18 mouse cellular contexts compared by ENCODE assay signal in genomic region chr3:114697946-114698345, GRCm38 (mm10).
A peak's percentile ranks its signal among the peaks of the same experiment; 100 is the strongest.
DNase-seq lines count a peak whose midpoint lies in the region; ATAC-seq and TF ChIP-seq lines count a peak whose summit lies in the region.
"Had no signal": no experiment of that assay in that cellular context is flagged by ENCODE, and none has a peak within 500 bp of the region (broad histone marks: within the 10 kb centered on the region; RNA-seq: fewer than 3 reads in every experiment).

No protein-coding gene starts in this region.

- no peak overlapping the region for H3K4me2 ChIP-seq in hindbrain, embryonic 15.5 days
- no peak overlapping the region for H3K4me2 ChIP-seq in hindbrain, embryonic 11.5 days (replicated peaks; ENCODE audit: low read depth, low read length)
- H3K4me2 ChIP-seq in forebrain, embryonic 12.5 days = no peak overlapping the region
- no peak overlapping the region for H3K4me2 ChIP-seq in midbrain, postnatal 0 days (ENCODE audit: low read depth, low read length, poor library complexity, severe bottlenecking)
- H3K4me2 ChIP-seq: limb, embryonic 12.5 days; liver, embryonic 13.5 days; lung, embryonic 15.5 days had no signal

- no peak for TF ChIP-seq CTCF in midbrain, postnatal 0 days (IDR thresholded peaks at IDR 0.05)

- H3K36me3 ChIP-seq in hindbrain, embryonic 15.5 days = no peaks in the 10 kb centered on the region
- no peaks in the 10 kb centered on the region for H3K36me3 ChIP-seq in hindbrain, embryonic 11.5 days (ENCODE audit: control insufficient read depth, insufficient read depth, low read length)
- H3K36me3 ChIP-seq in forebrain, embryonic 12.5 days (replicated peaks) = no peaks in the 10 kb centered on the region
- H3K36me3 ChIP-seq in midbrain, postnatal 0 days (ENCODE audit: insufficient read depth, low read length) = no peaks in the 10 kb centered on the region
- H3K36me3 ChIP-seq: G1E; limb, embryonic 12.5 days; liver, embryonic 13.5 days; lung, embryonic 15.5 days had no signal

- DNase-seq in cerebellum, adult 9-10 months = peak; percentile 3
- DNase-seq in cerebellum, adult 8-10 months = no peak
- DNase-seq in hindbrain, embryonic 11.5 days (ENCODE audit: low spot score) = no peak
- peak; percentile 61 for DNase-seq in midbrain, postnatal 0 days (ENCODE audit: low spot score)
- no peak for DNase-seq in layer of hippocampus, adult 11-12 months (ENCODE audit: low spot score)
- no peak for DNase-seq in adipocyte (ENCODE audit: low spot score)
- DNase-seq: kidney, adult 11 months; kidney, postnatal 14 days; liver, embryonic 13.5 days; thymus, postnatal 4 days had no signal

- WGBS in hindbrain, embryonic 15.5 days = 53% methylated on average over 2 of the region's 2 CpGs
- 89% methylated on average over 2 of the region's 2 CpGs for WGBS in hindbrain, embryonic 11.5 days
- WGBS in forebrain, embryonic 12.5 days = 48% methylated on average over 2 of the region's 2 CpGs
- 62% methylated on average over 2 of the region's 2 CpGs for WGBS in midbrain, postnatal 0 days

- H3K4me3 ChIP-seq in hindbrain, embryonic 15.5 days = no peak overlapping the region
- no peak overlapping the region for H3K4me3 ChIP-seq in hindbrain, embryonic 11.5 days (ENCODE audit: low read depth, low read length)
- no peak overlapping the region for H3K4me3 ChIP-seq in forebrain, embryonic 12.5 days (replicated peaks)
- H3K4me3 ChIP-seq in midbrain, postnatal 0 days (ENCODE audit: low read depth, low read length) = no peak overlapping the region
- H3K4me3 ChIP-seq: erythroblast, embryonic 14.5 days; left cerebral cortex, adult 2 months; limb, embryonic 12.5 days; liver, embryonic 13.5 days; lung, embryonic 15.5 days had no signal

- no peak overlapping the region for H3K27ac ChIP-seq in hindbrain, embryonic 15.5 days (replicated peaks)
- no peak overlapping the region for H3K27ac ChIP-seq in hindbrain, embryonic 11.5 days (ENCODE audit: low read depth, low read length)
- no peak overlapping the region for H3K27ac ChIP-seq in forebrain, embryonic 12.5 days
- H3K27ac ChIP-seq in midbrain, postnatal 0 days (ENCODE audit: low read depth, low read length) = no peak overlapping the region
- H3K27ac ChIP-seq: left cerebral cortex, adult 2 months; limb, embryonic 12.5 days; liver, embryonic 13.5 days; lung, embryonic 15.5 days had no signal

- H3K27me3 ChIP-seq in hindbrain, embryonic 15.5 days = no peaks in the 10 kb centered on the region
- H3K27me3 ChIP-seq in hindbrain, embryonic 11.5 days (ENCODE audit: control insufficient read depth, insufficient read depth, low read length) = no peaks in the 10 kb centered on the region
- no peaks in the 10 kb centered on the region for H3K27me3 ChIP-seq in forebrain, embryonic 12.5 days
- no peaks in the 10 kb centered on the region for H3K27me3 ChIP-seq in midbrain, postnatal 0 days (ENCODE audit: insufficient read depth, low read length)
- H3K27me3 ChIP-seq: limb, embryonic 12.5 days; liver, embryonic 13.5 days; lung, embryonic 15.5 days had no signal

- H3K9ac ChIP-seq in hindbrain, embryonic 15.5 days = no peak overlapping the region
- no peak overlapping the region for H3K9ac ChIP-seq in hindbrain, embryonic 11.5 days (ENCODE audit: low read depth, low read length)
- H3K9ac ChIP-seq in forebrain, embryonic 12.5 days = no peak overlapping the region
- no peak overlapping the region for H3K9ac ChIP-seq in midbrain, postnatal 0 days (replicated peaks; ENCODE audit: low read length, poor library complexity, severe bottlenecking)
- H3K9ac ChIP-seq: limb, embryonic 12.5 days; liver, embryonic 13.5 days; lung, embryonic 15.5 days had no signal

- H3K4me1 ChIP-seq in hindbrain, embryonic 15.5 days (replicated peaks) = no peaks in the 10 kb centered on the region
- H3K4me1 ChIP-seq in hindbrain, embryonic 11.5 days (replicated peaks; ENCODE audit: control insufficient read depth, insufficient read depth, low read length) = no peaks in the 10 kb centered on the region
- no peaks in the 10 kb centered on the region for H3K4me1 ChIP-seq in forebrain, embryonic 12.5 days
- H3K4me1 ChIP-seq in midbrain, postnatal 0 days (ENCODE audit: insufficient read depth, low read length) = no peaks in the 10 kb centered on the region
- H3K4me1 ChIP-seq: limb, embryonic 12.5 days; liver, embryonic 13.5 days; lung, embryonic 15.5 days had no signal

- peak; percentile 59 for ATAC-seq in hindbrain, embryonic 15.5 days (ENCODE audit: low FRiP score, low read depth)
- ATAC-seq in hindbrain, embryonic 11.5 days (ENCODE audit: low FRiP score) = no peak
- ATAC-seq in forebrain, embryonic 12.5 days (ENCODE audit: low FRiP score) = peak; percentile 61; the same call in 1 of the 2 replicates
- no peak for ATAC-seq in midbrain, postnatal 0 days (ENCODE audit: low FRiP score)
- ATAC-seq: CD4-positive, CD25-positive, alpha-beta regulatory T cell, adult 4 months had no signal

- H3K9me3 ChIP-seq in hindbrain, embryonic 15.5 days = no peaks in the 10 kb centered on the region
- no peaks in the 10 kb centered on the region for H3K9me3 ChIP-seq in hindbrain, embryonic 11.5 days (ENCODE audit: control insufficient read depth, low read length)
- no peaks in the 10 kb centered on the region for H3K9me3 ChIP-seq in forebrain, embryonic 12.5 days
- H3K9me3 ChIP-seq in midbrain, postnatal 0 days (ENCODE audit: low read length) = no peaks in the 10 kb centered on the region
- H3K9me3 ChIP-seq: G1E; limb, embryonic 12.5 days; liver, embryonic 13.5 days; lung, embryonic 15.5 days had no signal

Comparison
In these comparisons a context has a peak if more than half of its experiments do, and no peak if none do; other contexts are left out.
1. DNase-seq: peak in cerebellum, adult 9-10 months (single experiment) and midbrain, postnatal 0 days (single experiment); none in cerebellum, adult 8-10 months (single experiment), hindbrain, embryonic 11.5 days (single experiment), layer of hippocampus, adult 11-12 months (single experiment) and adipocyte (single experiment).
2. ATAC-seq: peak in hindbrain, embryonic 15.5 days (single experiment) and forebrain, embryonic 12.5 days (single experiment); none in hindbrain, embryonic 11.5 days (single experiment) and midbrain, postnatal 0 days (single experiment).